Mouse (Mus musculus) monocyte, adult 2 months (primary cell): ENCODE results near the gene Gas6.
A peak's percentile ranks its signal among the peaks of the same experiment; 100 is the strongest.

Experiments
- DNase-seq, 2 experiments: peaks; one replicate each; pipeline ENCODE4 v3.0.0; 2022; ENCODE audit warnings: low spot score in 2 of 2, low read depth in 1 of 2

Gas6 gene

DNA sequence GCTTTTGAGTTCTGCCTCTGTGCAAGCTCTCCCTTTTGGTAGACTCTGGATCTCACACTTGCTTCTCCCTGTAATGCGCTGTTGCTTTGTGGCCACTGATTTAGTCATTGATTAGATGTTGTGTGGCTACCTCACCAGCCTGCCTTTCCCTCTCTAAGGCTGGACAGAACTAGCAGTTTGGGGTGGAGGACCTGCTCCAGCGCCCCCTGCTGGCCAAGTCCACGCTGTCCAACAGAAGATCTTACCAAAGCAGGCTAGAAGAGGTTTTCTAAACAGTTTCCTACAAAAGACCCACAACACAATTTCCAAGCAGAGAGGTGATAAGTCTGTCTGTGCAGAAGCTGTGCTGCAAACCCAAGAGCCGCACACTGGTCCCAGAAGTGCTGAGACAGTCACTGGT lies 32.4 kb downstream of the Gas6 start:
- DNase-seq, result peak in 1 of 2 experiments; percentile 19

DNA sequence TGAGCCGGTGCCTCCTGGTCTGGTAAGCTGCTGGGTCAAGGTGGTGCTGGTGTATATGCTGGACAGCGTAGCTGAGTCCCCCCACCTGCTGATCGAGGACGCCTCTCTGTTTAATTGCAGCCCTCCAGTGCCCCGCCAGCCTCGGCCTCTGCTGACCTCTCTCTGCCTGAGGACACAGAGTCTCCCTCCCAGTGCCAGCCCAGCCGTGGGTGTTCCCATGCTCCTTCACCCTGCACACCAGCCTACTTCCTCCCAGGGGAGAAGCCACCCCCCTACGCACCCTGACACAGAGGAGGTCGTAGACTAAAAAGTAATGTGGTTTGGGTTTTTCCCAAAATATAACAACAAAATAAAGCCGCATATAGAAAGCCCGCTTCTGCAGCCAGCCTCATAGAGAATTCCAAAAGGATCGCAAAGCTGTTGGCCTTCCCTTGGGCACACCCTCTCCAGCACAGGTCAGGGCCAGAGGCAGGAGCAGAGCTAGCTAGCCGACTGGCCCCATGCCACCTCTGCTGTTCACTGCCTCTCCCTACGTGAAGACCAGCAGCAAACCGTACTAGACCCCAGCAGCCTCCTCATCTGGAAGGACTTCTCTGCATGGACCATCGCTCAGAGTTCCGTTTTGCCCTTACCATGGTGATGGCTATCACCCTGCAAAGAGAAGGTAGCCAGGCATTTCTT lies 33.1 kb downstream of the Gas6 start:
- no peak for DNase-seq

DNA sequence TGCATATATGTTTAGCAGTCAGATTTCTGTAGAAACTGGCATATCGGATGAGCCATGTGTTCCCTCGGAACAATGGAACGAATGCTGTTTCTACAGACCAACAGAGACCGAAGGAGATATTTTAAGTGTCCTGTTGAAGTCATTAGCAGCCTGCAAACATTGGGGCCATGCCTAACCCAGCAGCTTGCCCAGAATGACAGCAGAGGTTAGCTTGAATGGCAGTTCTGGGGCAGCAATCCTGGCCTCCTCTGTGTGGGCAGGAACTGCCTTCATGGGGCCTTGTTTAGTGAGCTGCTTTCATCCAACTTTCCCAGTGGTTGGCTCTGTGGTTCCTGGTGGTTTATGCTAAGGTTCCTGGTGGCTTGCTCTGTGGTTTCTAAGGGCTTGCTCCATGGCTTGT lies 34.9 kb downstream of the Gas6 start:
- no peak for DNase-seq

DNA sequence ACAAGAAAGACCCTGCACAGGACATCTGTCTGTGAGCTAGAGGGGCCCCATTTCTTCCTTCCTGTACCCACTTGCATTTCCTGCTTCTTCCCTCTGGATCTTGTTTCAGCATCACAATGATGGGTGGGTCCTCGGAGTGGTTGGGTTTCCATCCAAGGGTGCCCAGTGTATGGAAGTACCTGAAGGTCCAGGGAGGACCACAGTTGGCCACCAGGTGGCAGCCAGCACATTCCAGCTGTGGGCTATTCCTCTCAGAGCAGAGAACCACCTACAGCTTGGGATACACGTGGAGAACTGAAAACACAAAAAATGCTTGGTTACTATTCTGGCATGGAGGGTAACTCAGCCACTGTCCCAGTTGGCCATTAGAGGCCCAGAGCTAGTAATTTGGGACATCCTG lies 39.0 kb downstream of the Gas6 start:
- DNase-seq, result no peak

DNA sequence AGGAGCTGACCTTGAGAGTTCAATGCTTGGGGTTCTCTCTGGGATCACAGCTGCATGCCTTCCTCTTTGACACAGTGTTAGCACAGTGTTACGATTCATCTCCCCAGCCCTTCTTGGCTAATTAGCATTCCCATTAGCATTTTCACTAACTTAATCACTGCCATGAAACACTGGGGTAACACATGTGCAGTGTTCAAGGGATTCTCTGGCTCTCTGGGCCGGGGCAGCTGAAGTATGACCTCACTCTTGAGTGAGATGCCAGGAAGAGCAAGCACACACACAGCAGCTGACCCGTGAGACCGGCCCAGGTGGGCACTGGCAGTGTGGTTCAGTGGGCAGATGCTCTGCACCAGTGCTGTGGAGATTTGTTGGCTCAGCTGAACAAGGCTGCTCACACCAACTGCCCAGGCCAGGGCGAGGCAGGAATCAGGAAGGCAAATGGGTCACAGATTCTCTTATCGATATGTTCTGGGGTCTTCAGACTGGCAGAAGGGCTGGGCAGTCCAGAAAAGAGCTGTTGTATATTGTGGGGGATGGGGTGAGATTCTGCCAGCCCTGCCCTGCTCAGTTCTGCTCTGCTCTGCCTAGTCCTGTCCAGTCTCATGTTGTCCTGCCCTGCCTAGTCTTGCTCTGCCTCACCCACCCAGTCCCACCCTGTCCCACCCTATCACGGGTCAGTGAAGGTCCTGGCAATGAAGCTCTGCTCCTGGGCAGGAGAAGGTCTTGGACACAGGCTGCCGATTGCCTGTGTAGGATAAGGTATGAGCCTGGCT lies 39.8 kb downstream of the Gas6 start:
- DNase-seq, result no peak

DNA sequence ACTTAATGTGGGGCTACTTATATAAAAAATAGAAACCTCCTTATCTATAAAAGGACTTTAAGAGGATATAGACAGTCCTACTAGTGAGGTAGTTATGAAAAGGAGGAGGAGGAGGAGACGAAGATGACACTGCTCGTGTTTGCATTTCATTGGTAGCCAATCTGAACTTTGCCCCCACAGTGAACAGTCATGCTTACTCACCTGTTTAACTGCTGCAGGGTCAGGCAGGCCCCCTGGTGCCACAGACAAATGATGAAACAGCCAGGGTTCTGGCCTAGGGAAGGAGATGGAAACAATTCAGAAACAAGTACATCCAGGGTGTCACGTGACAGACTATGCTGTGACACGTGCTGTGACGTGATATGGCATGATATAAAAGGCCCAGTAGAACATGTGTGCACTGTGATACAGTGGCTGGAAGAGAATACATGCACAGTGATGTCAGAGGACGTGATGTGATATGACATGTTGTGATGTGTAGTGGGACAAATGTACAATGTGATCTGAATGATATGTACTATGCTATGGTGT lies 42.5 kb downstream of the Gas6 start:
- no peak for DNase-seq

GRCm38 (mm10) chr8:13448145-13448544 lies 46.1 kb downstream of the Gas6 start:
- DNase-seq, result no peak

DNA sequence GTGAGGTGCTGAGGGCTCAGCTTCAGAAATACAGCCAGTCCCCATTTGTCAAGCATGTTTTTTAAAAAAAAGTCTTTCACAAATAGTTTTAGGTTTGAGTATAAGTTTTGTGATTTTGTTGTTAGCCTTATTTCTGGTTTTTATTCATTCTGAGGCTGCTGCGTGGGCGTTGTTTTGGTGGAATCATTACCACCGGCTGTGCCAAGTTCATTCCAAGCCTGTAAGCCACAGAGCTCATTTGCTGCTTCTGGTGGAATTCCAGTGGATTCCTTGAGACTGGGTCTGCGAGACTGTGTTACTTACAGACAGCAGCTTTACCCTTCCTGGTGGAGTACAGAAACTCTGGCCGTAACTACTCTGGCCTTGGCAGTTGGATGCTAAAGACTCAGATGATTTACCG lies 47.8 kb downstream of the Gas6 start:
- DNase-seq, result no peak

GRCm38 (mm10) chr8:13442152-13442551 lies 52.1 kb downstream of the Gas6 start:
- DNase-seq, result no peak

DNA sequence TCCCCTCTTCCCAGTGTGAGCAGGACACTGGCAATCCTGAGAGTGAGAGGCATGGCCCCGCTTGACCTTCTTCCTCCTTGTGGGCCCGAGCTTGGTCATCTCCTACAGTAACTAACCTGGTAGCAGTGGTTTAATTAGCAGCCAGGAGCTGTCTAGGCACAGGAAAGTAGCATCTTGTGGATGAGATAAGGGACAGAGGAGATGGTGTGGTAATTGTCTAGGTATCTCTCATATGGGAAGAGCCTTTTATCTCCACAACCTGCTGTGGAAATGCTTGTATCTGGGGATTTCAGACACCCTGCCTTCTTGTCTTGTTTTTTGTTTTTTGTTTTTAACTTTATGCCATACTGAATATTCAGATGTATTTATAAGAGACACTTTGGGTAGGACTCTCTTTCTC lies 56.8 kb downstream of the Gas6 start:
- DNase-seq, result no peak

DNA sequence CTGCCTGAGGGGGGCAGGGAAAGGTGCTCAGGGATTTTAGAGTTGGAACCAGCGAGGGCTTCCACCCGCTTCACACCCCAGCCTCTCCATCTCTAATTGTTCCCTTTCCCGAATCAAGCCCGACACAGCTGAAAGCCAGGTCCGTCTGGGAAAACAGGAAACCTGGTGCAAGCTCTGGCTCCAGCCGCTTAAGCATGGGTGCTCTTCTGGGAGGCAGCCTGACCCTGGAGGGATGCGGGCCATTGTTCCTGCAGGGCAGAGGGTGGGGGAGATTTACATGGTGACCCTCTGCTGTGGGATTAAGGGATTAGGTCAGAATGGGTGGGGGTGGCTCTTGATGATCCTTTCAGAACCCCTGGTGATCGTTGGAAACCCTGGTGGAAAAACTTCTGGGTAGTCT lies 58.2 kb downstream of the Gas6 start:
- no peak for DNase-seq

DNA sequence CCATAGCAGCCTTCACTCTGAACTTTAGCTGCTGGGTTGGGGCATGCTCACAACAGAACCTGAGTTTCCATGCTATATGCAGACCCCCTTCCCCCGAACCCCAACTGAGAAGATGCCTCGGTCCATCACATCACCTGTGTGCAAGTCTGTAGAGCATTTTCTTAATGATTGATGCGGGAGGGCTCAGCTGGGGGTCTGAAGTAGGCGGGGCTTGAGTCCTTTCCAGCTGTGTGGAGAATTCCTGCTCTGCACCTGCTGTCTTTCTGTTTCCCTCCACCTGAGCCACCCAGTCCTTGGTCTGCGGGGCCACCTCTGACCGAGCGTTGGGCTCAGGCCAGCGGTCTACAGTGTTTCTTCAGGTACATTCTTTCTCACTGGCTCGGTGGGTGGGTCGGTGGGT lies 59.4 kb downstream of the Gas6 start, which contains the start of gene Tmem255b:
TSS of gene Tmem255b (plus strand) at position 301 of the 400 bp plus-strand sequence.
- DNase-seq, result no peak

- no peak for DNase-seq
Observed at GRCm38 (mm10) chr8:13433130-13433529, 61.2 kb downstream of the Gas6 start.

DNA sequence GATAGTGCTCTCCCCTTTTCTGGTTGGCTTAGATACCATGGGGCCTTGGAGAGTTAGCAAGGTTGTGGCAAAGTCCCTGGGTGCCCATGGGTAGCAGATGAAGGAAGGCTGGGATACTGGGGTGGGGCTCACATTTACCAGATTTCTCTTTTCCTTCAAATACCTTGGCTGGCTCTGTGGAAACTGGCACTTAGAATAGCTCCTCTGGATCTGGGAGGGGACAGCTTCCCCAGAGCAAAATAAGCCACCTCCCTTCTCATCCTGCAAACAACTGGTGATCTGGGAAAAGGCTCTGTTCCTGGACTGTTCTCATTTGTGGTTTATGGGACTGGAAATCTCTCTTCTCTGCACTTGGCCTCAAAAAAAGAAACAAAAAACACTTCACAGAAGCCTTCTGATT lies 63.4 kb downstream of the Gas6 start:
- no peak for DNase-seq

- DNase-seq, result no peak
Observed at GRCm38 (mm10) chr8:13430412-13430811, 63.9 kb downstream of the Gas6 start.

- no peak for DNase-seq
Observed at GRCm38 (mm10) chr8:13428156-13428555, 66.1 kb downstream of the Gas6 start.

DNA sequence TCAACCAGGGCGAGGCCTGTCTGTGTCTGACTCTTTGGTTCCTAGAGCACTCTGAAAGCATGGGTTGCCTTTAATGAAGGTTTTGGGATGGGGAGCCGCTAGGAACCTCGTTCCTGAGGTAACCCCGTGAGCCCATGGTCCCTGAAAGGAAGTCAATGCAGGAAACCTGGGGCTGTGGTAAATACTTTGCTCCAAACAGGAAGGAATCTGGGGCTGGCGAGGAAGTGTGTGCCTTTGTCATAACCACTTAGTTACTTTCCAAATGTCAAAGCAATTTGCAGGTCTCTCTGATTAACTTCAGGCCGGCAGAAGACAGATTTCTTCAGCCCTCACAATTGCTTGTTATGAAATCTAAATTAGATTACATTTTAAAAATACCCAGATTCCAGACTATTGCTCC lies 66.9 kb downstream of the Gas6 start:
- no peak for DNase-seq

- DNase-seq, result no peak
Observed at GRCm38 (mm10) chr8:13420970-13421369, 73.3 kb downstream of the Gas6 start.

- no peak for DNase-seq
Observed at GRCm38 (mm10) chr8:13419111-13419639, 75.1 kb downstream of the Gas6 start.

- DNase-seq, result no peak
Observed at GRCm38 (mm10) chr8:13415879-13416278, 78.4 kb downstream of the Gas6 start.
